Mouse (Mus musculus): ENCODE measurements around the gene Ankrd52. TPM values are rescaled to one million over a fixed set of nuclear protein-coding genes. Genes with fewer than 3 reads are reported as not detected.

The Ankrd52 gene
- polyA plus RNA-seq, 1 experiment from 2014 or later = 12.9 TPM

DNA sequence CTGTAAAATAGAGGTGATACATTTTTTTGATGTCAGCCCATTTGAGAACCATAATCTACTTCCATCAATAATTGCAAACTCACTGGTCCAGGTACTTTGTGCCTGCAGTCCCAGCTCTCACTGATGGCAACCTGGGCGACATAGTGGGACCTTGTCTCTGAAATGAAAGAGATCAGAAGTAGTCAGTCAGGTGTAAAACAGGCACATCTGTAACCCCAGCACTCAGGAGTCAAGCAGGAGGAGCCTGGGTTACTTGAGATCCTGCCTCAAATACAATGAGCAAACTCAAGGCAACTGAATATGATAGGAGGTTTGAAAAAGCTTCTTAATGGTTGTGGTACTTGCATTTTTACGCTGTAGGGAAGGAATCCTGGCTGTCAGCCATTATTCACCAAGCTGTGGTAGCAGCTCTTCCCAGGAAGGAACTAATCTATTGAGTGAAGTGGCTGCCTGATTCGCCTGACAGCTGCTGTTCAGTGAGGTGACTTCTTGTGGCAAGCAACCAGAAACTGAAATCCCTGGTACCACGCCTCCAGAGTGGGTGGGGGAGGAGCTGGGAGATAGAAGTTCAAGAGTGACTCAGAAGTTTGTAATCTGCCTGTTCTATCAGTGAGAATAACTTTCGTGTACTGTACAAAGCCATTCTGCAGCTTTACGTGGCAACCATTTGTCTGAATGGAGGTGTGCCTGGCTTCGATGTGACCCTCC is 32.2 kb upstream of the Ankrd52 start:
- no peaks in the 10 kb centered on the region for H3K9me3 ChIP-seq
- ATAC-seq (ENCODE audit: low FRiP score, low read depth) = peak; percentile 71
- H3K27me3 ChIP-seq = no peaks in the 10 kb centered on the region
- H3K27ac ChIP-seq = no peak overlapping the region
- peaks cover 8% of the 10 kb centered on the region for H3K4me1 ChIP-seq
- H3K36me3 ChIP-seq = peaks cover 7% of the 10 kb centered on the region
- no peak overlapping the region for H3K4me3 ChIP-seq
- peak overlapping the region; percentile 14; the same call in 1 of the 2 replicates for H3K4me2 ChIP-seq (replicated peaks)
- peak overlapping the region; percentile 8; the same call in 1 of the 2 replicates for H3K9ac ChIP-seq
- 61% methylated on average over 7 of the region's 7 CpGs for WGBS

DNA sequence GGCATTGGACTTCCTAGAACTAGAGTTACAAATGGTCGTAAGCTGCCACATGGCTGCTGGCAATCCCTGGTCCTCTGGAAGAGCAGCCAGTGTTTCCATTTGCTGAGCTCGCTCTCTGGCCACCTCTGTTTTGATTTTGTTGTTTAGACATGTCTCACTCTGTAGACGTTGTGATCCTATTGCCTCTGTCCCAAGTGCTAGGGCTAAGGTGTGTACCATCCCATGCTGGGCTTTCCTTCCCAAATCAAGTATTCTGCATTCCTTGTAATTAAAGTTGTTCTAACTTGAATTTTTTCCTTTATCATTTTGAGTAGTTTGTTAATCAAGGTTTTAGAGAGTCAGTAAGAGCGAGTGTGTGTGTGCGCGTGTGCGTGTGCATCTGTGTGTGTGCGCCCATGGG is 29.4 kb upstream of the Ankrd52 start:
- ATAC-seq (ENCODE audit: low FRiP score, low read depth) = no peak
- Histone ChIP-seq H3K36me3 (peaks cover 34% of the 10 kb centered on the region), H3K4me1 (peaks cover 8% of the 10 kb centered on the region), H3K4me2 (replicated peaks) (no peak overlapping the region), H3K27ac (no peak overlapping the region), H3K27me3 (no peaks in the 10 kb centered on the region), H3K4me3 (no peak overlapping the region), H3K9me3 (no peaks in the 10 kb centered on the region), H3K9ac (no peak overlapping the region)
- 91% methylated on average over 8 of the region's 8 CpGs for WGBS

DNA sequence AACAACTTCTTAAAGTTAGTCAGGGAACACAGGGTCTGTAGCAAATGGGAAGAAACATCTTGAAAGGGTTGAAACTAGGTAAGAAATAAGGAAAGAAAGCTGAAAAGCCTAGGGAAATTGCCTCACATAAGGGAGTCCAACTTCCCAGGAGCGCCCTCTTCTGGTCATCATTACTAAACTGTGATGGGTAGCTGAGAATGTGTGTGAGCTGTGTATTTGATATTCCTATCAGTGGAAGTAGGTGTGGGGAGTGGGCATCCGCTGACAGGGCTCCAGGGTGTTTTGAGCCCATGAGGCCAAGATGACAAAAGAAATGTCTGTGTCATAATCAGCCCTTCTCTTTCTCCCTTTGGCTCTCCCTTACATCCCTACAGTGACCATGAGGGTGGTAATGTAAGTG is 18.1 kb upstream of the Ankrd52 start:
- Histone ChIP-seq H3K4me1 (no peaks in the 10 kb centered on the region), H3K4me3 (no peak overlapping the region), H3K4me2 (replicated peaks) (no peak overlapping the region), H3K27ac (no peak overlapping the region), H3K9ac (no peak overlapping the region), H3K9me3 (no peaks in the 10 kb centered on the region), H3K27me3 (no peaks in the 10 kb centered on the region), H3K36me3 (peaks cover 95% of the 10 kb centered on the region)
- WGBS = 61% methylated on average over 2 of the region's 2 CpGs
- no peak for ATAC-seq (ENCODE audit: low FRiP score, low read depth)

DNA sequence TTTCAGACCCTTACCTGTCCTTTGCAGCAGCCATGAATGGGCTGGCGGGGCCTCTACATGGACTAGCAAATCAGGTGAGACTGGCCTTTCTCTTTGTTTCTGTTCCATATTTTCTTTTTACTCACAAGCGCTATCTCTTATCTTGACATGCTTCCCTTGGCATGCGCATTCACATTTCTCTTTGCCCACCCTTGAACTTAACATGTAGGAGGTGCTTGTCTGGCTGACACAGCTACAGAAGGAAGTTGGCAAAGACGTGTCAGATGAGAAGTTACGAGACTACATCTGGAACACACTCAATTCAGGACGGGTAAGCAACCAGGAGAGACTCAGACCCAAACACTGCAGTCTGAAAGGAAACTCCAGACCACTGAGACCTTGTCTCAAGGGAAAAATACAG is 17.7 kb upstream of the Ankrd52 start:
- Histone ChIP-seq H3K36me3 (peaks cover 95% of the 10 kb centered on the region), H3K4me1 (no peaks in the 10 kb centered on the region), H3K9ac (no peak overlapping the region), H3K9me3 (no peaks in the 10 kb centered on the region), H3K4me3 (no peak overlapping the region), H3K27me3 (no peaks in the 10 kb centered on the region), H3K4me2 (replicated peaks) (no peak overlapping the region), H3K27ac (no peak overlapping the region)
- no peak for ATAC-seq (ENCODE audit: low FRiP score, low read depth)
- 88% methylated on average over 6 of the region's 6 CpGs for WGBS

DNA sequence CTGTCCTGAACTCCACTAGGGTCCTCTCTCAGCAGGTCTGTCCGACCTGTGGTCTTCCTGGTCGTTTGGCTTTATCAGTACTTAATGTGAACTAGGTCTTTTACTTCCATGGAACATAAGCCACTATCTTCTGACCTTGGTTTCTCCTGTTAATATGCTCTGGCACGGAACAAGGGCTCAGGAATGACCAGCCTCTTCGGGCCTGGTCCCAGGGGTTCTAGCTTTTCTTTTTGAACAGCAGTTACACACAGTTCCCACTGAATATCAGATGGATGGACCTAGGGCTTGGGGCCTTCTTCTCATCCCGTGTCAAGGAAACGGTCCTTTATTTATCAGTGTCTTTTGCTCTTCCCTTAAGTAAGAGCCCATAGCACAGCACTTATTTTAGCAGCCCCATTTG is 15.1 kb upstream of the Ankrd52 start:
- WGBS = 88% methylated on average over 6 of the region's 6 CpGs
- Histone ChIP-seq H3K4me3 (no peak overlapping the region), H3K9me3 (no peaks in the 10 kb centered on the region), H3K4me1 (no peaks in the 10 kb centered on the region), H3K27ac (no peak overlapping the region), H3K4me2 (replicated peaks) (no peak overlapping the region), H3K36me3 (peaks cover 84% of the 10 kb centered on the region), H3K27me3 (no peaks in the 10 kb centered on the region), H3K9ac (no peak overlapping the region)
- ATAC-seq (ENCODE audit: low FRiP score, low read depth) = no peak

DNA sequence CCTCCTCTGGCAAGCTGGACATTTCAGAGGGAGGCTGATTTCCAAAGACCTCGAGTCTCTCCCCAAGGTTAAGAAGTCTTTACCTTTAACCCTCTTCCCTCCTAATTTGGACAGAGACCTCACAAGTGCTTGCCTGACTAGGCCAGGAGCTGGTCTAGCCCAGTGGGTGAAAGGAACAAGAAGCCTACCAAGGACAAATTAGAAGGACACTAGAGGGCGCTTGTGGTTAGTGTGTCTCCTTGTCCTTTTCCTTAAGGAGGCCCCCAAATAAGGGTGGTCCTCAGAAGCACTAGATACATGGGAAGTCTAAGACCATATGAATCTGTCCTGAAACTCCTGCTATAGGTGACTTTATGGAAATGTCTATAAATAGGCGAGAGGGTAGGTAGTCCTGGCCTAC is 14.3 kb upstream of the Ankrd52 start:
- 46% methylated on average over 3 of the region's 3 CpGs for WGBS
- Histone ChIP-seq H3K27ac (no peak overlapping the region), H3K9me3 (no peaks in the 10 kb centered on the region), H3K4me3 (no peak overlapping the region), H3K36me3 (peaks cover 80% of the 10 kb centered on the region), H3K27me3 (no peaks in the 10 kb centered on the region), H3K4me2 (replicated peaks) (no peak overlapping the region), H3K9ac (no peak overlapping the region), H3K4me1 (peaks cover 3% of the 10 kb centered on the region)
- ATAC-seq (ENCODE audit: low FRiP score, low read depth) = no peak

DNA sequence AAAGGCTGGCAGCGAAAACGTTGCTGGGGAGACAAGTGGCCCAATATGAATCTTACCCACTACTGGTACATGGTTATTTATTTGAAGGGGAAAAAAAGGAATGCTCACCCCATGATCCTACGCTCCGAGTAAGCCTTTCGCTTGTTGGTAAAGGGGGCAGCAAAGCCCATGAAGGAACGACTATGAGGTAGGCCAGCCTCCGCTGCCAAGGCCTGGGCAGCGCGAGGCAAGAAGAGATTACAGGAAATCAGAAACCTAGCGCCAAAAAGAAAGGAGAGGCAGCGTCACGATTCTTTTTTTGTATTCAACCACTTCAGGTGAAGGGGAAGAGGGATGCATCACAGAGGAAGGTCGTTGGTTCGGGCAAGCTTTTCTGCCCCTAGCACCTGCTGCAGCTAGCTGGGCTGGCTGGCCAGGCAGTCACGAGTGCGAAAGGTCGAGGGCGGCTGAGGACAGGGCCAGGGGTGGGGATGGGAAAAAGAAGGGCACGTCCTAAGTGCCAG is 9.0 kb upstream of the Ankrd52 start:
- Histone ChIP-seq H3K9me3 (no peaks in the 10 kb centered on the region), H3K4me3 (peak overlapping the region; percentile 71), H3K36me3 (peaks cover 27% of the 10 kb centered on the region), H3K4me1 (peaks cover 14% of the 10 kb centered on the region), H3K9ac (peak overlapping the region; percentile 82), H3K4me2 (replicated peaks) (peak overlapping the region; percentile 94), H3K27me3 (no peaks in the 10 kb centered on the region), H3K27ac (peak overlapping the region; percentile 95; the same call in 1 of the 2 replicates)
- 19% methylated on average over 19 of the region's 19 CpGs for WGBS
- ATAC-seq (ENCODE audit: low FRiP score, low read depth) = no peak

DNA sequence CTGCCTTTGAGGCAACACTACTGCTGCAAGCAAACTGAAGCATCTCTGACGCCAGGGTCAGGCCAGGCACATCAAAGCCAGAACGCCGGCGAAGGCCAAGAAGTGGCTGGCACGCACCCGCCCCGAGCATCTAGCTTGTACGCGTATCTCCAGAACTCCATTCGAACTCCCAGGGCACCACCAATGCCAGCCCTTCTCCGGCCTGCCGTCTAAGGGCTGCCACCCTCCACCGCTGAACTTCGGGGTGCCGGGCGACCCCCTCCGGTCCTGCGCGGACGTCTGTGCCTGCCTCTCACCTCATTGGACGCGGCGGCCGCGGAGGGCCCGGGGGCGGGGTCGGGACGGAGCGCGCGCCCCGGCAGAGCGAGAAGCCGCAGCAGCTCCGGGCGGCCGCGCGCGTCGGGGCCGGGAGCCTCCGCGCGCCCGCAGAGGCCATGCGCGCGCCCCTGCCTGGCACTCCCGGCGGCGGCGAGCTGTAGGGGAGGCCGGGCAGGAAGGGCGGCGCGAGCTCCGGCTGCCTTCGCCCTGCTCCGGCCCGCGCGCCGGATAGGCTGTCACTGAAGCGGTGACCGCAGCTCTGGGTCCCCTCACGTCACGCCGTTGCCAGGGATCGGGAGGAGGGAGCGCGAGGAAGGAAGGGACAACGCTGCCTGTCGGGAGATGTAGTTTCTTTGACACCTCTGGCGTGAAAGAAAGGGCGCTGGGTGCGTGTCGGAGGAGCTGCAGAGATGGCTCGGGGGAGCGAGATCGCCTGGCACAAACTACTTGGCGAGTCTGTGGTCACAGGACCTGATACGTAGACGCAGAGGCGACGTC is 8.3 kb upstream of the Ankrd52 start, which contains the start of gene Coq10a:
Coq10a (minus strand) TSS at position 596 of the 816 bp plus-strand sequence.
- H3K4me3 ChIP-seq = peak within 1 kb of the TSS; percentile 71
- H3K27ac ChIP-seq = peak within 1 kb of the TSS; percentile 95
- peak within 1 kb of the TSS; percentile 94 for H3K4me2 ChIP-seq (replicated peaks)
- under 1% methylated on average over 80 of the region's 87 CpGs for WGBS
- H3K36me3 ChIP-seq = peaks cover 21% of the 10 kb centered on the region
- H3K9ac ChIP-seq = peak within 1 kb of the TSS; percentile 82
- no peaks in the 10 kb centered on the region for H3K27me3 ChIP-seq
- H3K4me1 ChIP-seq = peaks cover 14% of the 10 kb centered on the region
- H3K9me3 ChIP-seq = no peaks in the 10 kb centered on the region
- ATAC-seq (ENCODE audit: low FRiP score, low read depth) = peak; percentile 92

DNA sequence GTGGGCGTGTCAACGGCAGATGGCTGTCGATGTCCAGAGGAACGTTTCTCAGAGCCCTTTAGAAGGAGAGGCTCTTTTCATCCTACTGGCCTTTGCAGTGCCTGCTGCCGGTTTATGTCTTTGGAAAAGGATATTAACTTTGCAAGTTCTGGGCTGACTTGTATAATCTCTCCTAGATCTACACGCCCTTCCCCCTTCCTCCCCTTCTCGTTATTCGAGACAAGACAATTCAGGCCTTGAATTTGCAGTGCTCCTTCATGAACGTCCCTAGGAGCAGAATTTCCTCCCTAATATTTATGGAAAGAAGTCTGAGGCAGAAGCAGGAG is 7.7 kb upstream of the Ankrd52 start:
- 4% methylated on average over 9 of the region's 9 CpGs for WGBS
- Histone ChIP-seq H3K36me3 (peaks cover 15% of the 10 kb centered on the region), H3K27me3 (no peaks in the 10 kb centered on the region), H3K4me2 (replicated peaks) (peak overlapping the region; percentile 94), H3K9me3 (no peaks in the 10 kb centered on the region), H3K4me3 (peak overlapping the region; percentile 71), H3K4me1 (peaks cover 14% of the 10 kb centered on the region), H3K9ac (peak overlapping the region; percentile 82), H3K27ac (peak overlapping the region; percentile 95)
- no peak for ATAC-seq (ENCODE audit: low FRiP score, low read depth)

DNA sequence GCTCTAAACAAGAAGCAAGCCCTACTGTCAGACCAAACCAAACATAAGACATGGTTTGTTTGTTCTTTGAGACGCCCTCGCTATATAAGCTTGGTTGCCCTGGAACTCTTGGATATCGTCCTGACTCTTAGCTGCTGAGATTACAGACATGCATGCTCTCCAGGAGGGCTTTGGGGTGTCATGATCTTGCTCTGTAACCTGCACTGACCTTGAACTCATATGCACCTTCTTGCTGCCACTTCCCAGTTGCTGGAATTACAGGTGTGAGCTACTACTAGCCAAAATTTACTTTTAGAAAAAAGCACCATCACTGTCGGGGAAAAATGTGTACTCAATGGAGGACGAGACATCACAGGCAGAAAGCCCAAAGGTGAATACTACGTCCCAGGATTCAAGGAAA is 7.3 kb upstream of the Ankrd52 start:
- H3K4me2 ChIP-seq (replicated peaks) = peak overlapping the region; percentile 94
- H3K36me3 ChIP-seq = peaks cover 13% of the 10 kb centered on the region
- H3K27me3 ChIP-seq = no peaks in the 10 kb centered on the region
- no peak for ATAC-seq (ENCODE audit: low FRiP score, low read depth)
- H3K9me3 ChIP-seq = no peaks in the 10 kb centered on the region
- H3K9ac ChIP-seq = peak overlapping the region; percentile 82
- WGBS = 83% methylated on average over 6 of the region's 6 CpGs
- H3K4me1 ChIP-seq = peaks cover 14% of the 10 kb centered on the region
- H3K4me3 ChIP-seq = peak overlapping the region; percentile 71
- H3K27ac ChIP-seq = peak overlapping the region; percentile 95

DNA sequence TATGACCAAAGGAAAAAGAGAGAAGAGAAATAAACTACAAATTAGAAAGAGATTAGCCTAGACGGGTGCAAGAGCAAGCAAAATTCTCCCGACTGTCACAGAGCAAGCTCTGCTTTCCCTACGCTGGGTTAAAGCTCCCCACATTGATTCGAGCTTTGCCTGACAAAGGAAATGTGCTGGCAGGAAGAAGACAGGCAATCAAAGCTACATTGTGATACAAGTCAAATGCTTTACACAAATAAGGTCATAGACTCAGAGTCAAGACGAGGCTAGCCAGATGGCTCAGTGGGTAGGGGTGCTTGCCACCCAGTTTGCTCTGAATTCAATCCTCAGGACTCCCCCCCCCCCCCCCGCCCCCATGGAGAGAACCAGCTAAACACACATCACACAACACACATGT is 6.9 kb upstream of the Ankrd52 start:
- no peak overlapping the region for H3K4me3 ChIP-seq
- peaks cover 14% of the 10 kb centered on the region for H3K4me1 ChIP-seq
- H3K9ac ChIP-seq = no peak overlapping the region
- WGBS = 69% methylated on average over 5 of the region's 6 CpGs
- H3K9me3 ChIP-seq = no peaks in the 10 kb centered on the region
- peaks cover 10% of the 10 kb centered on the region for H3K36me3 ChIP-seq
- no peaks in the 10 kb centered on the region for H3K27me3 ChIP-seq
- H3K4me2 ChIP-seq (replicated peaks) = no peak overlapping the region
- no peak for ATAC-seq (ENCODE audit: low FRiP score, low read depth)
- H3K27ac ChIP-seq = no peak overlapping the region

DNA sequence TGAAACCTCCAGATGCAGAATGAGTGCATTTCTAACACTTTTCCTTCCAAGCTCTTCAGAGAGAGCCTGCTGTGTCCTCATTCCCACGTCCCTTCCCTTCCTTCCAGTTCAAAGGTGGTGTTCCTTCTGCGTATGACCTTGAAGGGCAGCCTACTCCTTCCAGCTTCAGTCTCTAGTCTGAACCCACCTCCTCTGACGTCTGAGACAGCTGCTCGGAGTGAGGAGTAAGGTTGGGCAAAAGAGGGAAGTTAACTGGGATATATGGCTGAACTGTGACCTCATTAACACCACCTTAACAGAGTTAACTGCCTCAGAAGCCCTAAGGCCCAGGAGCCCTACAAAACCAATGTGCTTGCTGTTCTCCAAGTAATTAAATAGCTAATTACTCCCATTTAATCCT is 6.3 kb upstream of the Ankrd52 start:
- 20% methylated on average over 4 of the region's 4 CpGs for WGBS

More for the DNA sequence above, 6.3 kb upstream of the Ankrd52 start:
- Histone ChIP-seq H3K4me1 (peaks cover 14% of the 10 kb centered on the region), H3K9me3 (no peaks in the 10 kb centered on the region), H3K4me3 (no peak overlapping the region), H3K36me3 (peaks cover 4% of the 10 kb centered on the region), H3K27ac (no peak overlapping the region), H3K27me3 (no peaks in the 10 kb centered on the region), H3K4me2 (replicated peaks) (no peak overlapping the region), H3K9ac (no peak overlapping the region)
- no peak for ATAC-seq (ENCODE audit: low FRiP score, low read depth)

Data from limb, embryonic 13.5 days (tissue).